Mouse (Mus musculus) bone marrow macrophage, adult 2 months (primary cell): Measurements from ENCODE around the gene Plekhn1.

Source experiments
- CTCF ChIP-seq: IDR thresholded peaks from 2 replicates; pipeline ENCODE4 v1.5.1; 2012; ENCODE audit warnings: low read depth, mild to moderate bottlenecking, low read length, moderate library complexity
- POLR2A ChIP-seq: IDR thresholded peaks from 2 replicates; pipeline ENCODE4 v1.6.1; 2012; ENCODE audit warnings: mild to moderate bottlenecking, low read depth, low read length, borderline replicate concordance

- TF ChIP-seq CTCF = no peak
- no peak for TF ChIP-seq POLR2A
Measured at GRCm38 (mm10) chr4:156197131-156197828, 37.4 kb downstream of the Plekhn1 start, which contains the start of gene Agrn.
